Mouse (Mus musculus) mouse embryonic stem cell (cell line): ENCODE results near the gene Megf8.

Experiments
- in situ Hi-C, 2 experiments: fragments of 300-500 bp; cut with MboI; formaldehyde crosslinking; loops; 1 replicate in 1 of 2; 3 replicates in 1 of 2; pipeline ENCODE4 v1.14.3; 2019 to 2020; ENCODE audit warnings: low sequenced_read_pairs in 2 of 2, low pct_unique_long_range_greater_than_20kb in 1 of 2, mixed read lengths in 1 of 2; ENCODE audit not compliant: unreplicated experiment in 1 of 2

Gene Megf8

DNA sequence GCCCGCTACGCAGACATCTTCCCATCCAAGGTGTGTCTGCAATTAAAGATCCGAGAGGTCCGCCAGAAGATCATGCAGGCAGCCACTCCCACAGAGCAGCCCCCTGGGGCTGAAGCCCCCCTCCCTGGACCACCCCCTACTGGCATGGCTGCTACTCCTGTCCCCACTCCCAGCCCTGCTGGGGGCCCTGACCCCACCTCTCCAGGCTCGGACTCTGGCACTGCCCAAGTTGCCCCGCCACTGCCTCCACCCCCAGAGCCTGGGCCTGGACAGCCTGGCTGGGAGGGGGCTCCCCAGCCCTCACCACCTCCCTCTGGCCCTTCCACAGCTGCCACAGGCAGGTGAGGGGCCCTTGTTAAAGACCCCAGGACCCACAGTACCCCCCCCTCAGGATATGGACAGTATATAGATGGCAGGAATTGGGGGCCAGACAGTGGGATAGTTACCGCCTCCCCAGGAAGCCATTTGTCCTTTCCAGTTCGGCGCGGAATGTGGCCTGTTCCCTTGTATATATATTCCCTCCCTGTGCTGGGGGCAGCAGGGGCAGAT is 23.7 kb upstream of the Megf8 start:
- in situ Hi-C loops = loop anchor here in 1 of 2 experiments (10.0 kb wide), 1 partner anchor 158 kb away; no protein-coding TSS in a partner anchor

DNA sequence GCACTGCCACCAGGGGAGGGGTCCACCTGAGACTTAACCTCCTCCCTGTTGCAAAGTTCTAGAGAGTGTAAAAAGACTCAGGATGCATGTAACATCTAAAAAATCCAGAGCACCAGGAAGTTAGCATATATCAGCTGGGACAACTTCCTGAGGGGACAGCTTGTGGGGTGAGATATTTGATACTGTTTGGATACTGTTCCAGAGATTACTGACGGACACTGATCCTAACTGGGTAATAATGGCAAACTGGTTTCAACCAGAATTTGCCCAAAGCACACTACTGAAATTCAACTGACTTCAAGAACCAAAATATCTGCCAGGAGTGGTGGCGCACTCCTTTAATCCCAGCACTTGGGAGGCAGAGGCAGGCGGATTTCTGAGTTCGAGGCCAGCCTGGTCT is 22.5 kb upstream of the Megf8 start:
- in situ Hi-C loops = loop anchor here in 1 of 2 experiments (10.0 kb wide), 1 partner anchor 160 kb away; no protein-coding TSS in a partner anchor

DNA sequence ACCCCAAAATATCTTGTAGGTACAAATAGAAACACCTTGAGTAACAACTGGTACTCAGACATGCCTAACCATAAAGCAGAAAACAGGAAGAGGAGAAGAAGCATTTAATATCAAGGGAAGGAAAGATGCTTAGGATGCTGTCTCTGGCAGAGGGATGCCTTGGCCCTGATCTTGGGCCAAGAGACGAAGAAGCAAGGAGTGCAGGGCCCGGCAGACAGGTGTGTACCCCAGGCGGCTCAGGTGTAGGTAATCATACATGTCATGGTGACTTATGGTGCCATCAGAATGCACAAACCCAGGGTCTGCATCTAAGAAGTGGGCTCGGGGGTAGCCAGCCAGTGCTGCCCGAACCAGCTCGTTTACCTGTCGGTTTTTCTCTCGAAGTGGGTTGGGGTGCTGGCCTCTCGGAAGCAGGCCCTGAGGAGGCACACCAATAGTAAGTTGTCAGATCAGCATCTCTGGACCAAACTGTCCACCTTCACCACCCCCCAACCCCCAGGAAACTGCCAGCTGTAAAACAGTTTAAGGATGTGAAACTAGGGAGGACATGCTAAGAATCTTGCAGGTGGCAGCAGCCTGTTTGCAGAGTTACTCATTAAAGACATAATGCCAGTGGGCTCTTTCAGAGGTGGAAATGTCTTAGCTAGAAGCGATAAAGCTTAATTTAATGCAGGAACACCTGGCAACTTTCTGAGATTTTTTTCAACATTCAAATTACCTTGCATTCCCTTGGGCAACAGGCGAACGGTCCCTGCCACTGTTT is 21.8 kb upstream of the Megf8 start:
- in situ Hi-C loops = loop anchor here in 1 of 2 experiments (10.0 kb wide), 1 partner anchor 160 kb away; no protein-coding TSS in a partner anchor

DNA sequence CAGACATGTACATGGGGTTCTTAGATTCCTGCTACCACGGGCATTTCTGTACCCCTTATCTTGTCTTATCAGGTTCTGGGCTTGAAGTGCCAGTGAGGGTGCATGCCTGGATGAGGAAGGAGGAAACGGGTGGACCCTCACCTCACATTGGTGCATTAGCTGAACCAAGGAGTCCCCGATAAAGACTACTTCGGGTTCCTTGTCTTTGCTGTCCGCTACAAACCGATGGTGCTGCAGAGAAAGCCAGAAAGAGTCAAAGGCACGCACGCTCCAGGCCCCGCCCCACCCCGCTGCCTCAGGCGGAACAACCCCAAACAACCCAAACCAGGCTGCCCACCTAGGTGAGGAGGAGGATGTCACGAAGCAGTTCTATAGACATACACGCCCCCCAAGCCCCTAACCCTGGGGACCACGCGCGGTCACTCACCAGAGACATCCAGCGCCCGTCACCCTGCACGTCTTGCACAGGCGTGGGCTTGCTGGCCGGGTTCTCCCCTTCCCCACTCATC is 20.0 kb upstream of the Megf8 start:
- in situ Hi-C loops = loop anchor here in 1 of 2 experiments (10.0 kb wide), 1 partner anchor 162 kb away; no protein-coding TSS in a partner anchor

DNA sequence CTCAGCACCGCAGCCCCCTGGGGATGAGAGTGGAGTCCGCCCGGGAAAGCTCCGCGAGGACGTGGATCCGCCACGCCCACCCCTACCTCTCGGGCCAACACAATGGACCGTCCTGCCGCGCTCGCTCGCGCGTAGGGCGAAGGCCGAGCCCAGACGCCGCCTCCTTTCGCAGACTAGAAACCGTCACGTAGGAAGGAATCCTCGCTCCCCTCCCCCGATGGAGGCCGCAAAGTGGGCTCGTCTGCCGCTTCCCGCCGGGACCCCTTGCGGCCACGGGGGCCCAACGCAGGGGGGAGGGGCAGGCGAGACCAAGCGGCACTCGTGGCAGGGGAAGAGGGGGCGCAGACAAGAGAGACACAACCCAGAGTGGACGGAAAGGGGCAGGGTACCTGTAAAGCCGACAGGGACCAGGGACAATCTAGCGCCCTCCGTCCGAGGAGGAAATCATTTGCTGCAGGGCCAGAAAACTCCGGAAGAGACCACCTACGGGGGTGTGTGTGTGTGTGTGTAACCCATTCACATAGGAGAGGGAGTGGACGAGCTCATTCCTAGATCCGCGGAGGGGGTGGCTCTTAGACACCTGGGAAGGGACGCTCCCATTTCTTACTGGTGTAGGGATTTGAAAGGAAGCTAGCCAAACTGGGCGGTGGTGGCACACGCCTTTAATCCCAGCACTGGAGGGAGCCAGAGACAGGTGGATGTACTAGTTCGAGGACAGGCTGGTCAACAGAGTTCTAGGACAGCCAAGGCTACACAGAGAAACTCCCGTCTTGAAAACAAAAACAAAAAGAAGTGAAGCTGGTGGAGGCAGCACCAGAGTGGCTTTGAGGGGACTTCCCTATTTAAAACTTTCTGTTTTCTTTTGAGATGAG is 19.3 kb upstream of the Megf8 start, which contains the start of gene Pafah1b3:
Pafah1b3 (minus strand) TSS at position 533 of the 872 bp plus-strand sequence.
- in situ Hi-C loops = loop anchor here in 1 of 2 experiments (10.0 kb wide), 1 partner anchor 163 kb away; no protein-coding TSS in a partner anchor

DNA sequence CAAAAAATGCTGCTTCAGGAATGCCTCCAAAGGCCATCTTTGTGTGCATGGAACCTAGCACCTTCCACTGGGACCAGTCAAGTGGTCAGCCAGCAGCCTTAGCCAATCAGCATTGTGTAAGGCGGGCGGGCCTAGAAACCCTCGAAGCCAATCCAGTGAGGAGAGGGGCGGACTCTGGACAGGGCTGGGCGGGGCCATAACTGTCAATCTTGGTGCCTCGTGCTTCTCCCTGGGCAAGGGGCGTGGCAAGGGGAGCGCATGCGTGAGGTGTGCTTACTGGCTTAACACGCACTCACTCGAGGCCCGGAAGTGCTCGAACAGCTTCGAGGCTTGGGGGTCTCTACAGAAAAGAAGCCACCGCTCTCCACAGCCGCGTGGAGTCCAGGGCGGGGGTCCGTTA is 15.9 kb upstream of the Megf8 start, which contains the start of gene Prr19:
Prr19 (plus strand) TSS at position 349 of the 400 bp plus-strand sequence.
- in situ Hi-C loops = no loop called here

DNA sequence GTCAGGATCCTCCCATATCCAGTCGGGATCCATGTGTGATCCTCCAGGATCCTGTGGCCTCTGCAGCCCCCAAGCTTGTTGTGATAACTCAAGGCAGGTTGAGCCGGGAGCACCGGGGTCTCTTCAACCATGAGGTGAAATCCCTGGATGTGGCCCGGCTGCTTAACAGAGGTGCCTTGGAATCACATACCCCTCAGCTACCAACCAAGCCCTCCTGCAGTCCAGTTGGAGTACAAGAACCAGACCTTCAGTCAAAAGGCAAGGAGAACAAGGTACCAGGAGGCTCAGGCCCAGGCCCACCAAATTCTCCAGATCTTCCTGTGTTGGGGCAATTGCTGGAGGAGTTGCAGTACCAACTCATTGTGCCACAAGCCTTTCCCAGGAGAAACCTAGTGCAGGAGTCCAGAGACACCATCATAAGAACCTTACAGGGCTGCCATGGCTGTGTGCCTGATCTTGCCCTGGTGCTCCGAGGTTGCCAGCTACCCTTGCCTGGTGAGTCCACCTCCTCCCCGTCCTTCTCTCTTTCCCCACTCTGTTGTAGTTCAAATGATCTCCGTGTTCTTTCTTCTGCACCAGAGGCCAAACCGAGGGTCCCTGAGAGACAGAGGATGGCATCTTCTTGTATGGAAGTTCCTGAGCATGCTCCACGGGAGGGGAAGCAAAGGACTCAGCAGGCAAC is 13.8 kb upstream of the Megf8 start:
- in situ Hi-C loops = no loop called here

DNA sequence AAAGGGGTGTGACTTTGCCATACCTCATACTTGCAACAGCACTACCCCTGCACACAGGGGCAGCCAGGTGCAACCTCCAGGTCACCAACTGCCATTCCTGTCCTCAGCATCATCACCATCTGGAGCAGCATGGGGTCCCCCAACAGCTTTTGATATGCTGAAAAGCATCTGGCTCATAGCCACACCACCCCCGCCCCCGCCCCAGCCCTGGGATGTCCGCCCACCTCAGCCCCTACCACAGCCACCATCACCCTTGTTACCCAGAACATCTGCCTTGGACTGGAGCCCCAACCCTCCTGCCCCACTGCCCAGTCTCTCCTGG is 13.3 kb upstream of the Megf8 start:
- in situ Hi-C loops = no loop called here

DNA sequence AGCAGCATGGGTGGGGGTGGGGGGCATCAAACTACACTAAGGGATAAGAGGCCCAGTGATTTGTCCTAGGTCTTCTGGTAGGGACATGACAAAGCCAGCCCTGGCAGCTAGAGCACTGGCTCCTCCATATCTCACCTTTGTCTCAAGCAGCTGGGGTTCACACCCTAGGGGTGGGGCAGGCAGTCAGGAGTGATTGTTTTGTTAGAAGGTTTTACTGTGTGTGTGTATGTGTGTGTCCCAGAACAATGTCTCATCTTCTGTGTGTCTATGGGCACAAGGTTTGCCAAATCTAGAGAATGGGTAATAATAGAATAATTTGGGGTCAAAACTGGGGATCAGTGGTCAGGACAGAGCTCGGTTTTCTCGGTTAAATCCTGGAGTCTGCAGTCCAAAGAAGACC is 11.5 kb upstream of the Megf8 start:
- in situ Hi-C loops = no loop called here

DNA sequence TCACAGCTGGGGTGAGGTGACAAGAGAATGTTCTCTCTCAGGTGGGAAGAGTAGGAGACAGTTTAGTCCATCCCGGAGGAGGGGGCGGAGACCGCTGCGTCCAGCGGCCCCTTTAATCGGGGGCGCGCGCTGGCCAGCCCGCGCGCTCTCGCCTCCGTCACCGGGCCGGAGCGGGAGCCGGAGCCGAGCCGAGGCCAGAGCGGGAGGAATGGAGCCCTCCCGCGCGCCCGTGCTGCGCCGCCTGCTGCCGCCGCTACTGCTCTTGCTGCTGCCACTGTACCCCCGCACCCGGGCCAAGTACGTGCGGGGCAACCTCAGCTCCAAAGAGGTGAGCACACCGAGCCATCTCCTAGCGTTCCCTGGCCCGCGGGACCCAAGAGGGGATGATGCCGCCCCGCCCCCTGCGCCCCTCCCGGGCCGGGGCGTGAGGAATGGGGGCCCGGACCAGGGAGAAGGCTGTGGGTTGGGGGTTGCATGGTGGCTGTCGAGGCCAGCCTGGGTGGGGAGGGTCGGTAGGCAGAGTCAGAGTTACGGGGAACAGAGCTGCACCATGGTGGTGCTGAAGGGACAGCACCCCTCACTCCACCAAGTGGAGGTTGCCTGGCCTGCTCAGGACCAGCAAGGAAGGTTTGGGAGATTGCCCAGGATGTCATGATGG is 10.9 kb upstream of the Megf8 start, which contains the start of gene Tmem145:
Tmem145 (plus strand) TSS at position 151 of the 658 bp plus-strand sequence.
- in situ Hi-C loops = no loop called here

DNA sequence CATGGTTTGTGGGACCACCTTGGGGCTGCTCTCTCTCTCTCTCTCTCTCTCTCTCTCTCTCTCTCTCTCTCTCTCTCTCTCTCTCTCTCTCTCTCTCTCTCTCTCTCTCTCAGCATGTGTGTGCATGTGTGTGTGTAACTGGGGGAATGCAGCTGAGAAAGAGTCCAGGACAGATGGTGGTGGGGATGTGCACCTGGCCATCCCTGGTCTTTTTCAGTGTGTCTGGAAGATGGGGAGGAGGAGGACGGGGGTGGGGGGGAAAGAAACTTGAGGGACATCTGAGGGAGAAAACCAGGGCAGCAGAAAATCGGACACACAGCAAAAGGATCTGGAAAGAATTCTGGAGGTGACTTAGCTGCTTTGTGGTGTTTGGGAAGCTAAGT is 10.4 kb upstream of the Megf8 start:
- in situ Hi-C loops = no loop called here

DNA sequence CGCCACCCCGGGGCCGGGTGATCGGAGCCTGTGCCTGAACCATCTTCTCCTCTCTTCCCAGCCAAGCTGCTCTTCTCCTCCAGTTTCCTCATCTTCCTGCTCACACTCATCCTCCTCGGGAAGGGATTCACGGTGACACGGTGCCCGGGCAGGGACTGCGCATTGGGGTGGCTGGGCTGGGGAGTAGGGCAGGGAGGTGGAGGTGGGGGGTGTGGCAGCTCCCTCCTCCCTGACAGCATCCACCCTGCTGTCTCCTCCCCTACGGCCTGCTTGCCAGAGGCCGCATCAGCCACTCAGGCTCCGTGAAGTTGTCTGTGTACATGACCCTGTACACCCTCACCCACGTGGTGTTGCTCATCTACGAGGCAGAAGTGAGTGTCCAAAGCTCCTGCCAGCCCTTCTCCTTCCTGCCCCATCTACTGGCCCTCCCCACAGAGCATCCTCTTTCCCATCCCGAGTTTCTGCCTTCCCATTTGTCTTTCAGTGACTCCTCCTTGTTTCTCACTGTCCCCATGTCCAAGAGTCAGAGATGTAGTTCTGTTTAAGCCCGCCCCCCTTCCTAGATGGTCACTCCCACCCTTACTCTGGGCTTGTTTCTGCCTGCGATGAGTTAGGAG is 8.2 kb upstream of the Megf8 start:
- in situ Hi-C loops = no loop called here

DNA sequence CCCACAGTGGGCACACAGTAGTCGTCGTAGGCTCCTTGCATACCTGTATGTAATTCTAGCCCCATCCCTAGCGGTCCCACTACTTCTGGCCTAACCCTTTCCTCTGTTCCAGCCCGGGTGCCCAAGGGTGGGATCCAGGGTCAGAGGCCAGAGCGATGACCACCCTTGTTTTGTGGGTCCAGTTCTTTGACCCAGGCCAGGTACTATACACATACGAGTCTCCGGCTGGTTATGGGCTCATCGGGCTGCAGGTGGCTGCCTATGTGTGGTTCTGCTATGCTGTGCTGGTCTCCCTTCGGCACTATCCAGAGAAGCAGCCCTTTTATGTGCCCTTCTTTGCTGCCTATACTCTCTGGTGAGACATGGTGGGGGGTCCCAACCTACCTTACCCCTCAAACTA is 7.5 kb upstream of the Megf8 start:
- in situ Hi-C loops = no loop called here

DNA sequence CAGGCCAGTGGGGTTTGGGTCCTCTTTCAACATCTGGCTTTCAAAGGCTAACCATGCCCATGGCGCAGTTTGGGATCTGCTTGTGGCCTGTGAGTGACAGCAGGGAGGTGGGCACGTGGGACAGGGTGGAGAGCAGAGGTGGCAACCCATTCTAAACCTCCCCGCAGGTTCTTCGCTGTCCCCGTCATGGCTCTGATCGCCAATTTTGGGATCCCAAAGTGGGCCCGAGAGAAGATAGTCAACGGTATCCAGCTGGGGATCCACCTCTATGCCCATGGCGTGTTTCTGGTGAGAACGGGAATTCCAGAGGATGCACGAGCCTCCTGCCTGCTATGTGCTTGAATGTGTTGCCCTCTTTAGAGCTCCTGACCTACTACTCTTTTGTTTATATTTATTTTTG is 5.8 kb upstream of the Megf8 start:
- in situ Hi-C loops = no loop called here

DNA sequence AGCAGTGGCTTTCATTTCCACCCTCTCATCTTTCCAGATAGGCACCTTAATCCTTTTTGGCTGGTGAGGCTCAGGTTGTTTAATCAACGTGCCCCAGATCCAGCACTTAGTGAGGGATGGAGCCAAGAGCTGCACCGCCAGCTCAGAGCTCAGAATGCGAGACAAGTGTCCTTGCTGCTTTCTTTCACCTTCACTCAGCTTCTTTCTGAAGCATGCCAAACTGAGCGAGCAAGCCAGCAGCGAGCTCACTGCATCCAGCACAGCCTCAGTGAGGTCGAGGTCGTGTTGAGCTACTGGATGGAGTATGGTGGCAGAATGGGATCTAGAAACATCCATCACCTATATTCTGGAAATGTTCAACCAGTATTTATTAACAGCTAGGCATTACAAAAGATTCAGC is 3.6 kb upstream of the Megf8 start:
- in situ Hi-C loops = no loop called here

DNA sequence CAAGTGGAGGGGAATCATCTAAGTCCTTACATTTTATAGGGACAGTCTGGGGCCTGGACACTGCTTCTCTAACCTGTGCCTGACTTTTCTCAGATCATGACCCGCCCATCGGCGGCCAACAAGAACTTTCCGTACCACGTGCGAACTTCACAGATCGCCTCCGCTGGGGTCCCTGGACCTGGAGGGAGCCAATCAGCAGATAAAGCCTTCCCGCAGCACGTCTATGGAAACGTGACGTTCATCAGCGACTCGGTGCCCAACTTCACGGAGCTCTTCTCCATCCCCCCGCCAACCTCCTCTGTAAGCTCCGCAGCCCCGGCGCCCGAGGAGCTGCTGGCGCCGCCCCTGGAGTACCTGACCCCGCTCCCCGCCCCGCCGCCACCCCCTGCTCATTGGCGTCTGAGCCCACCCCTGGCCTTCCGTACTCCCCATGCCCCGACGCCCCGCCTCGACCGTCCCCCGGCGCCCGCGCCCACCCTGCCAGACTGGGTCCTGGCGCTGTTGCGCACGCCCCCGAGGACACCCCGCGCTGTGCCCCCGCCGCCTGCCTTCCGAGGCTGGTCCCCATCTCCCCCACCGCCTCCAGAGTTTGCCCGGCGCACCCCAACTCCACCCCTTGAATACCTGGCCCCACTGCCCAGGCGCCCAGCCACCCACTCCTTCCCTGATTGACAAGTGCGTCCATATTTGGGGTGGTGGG is 2.2 kb upstream of the Megf8 start:
- in situ Hi-C loops = no loop called here
